Mouse (Mus musculus) C2C12 (cell line): ENCODE results near the gene Kcnj11.

Source experiments
- CTCF ChIP-seq: IDR thresholded peaks from one replicate; pipeline ENCODE4 v1.5.1; 2011; ENCODE audit not compliant: control insufficient read depth, insufficient read depth, insufficient read length
- FOSL1 ChIP-seq: IDR thresholded peaks from one replicate; pipeline ENCODE4 v1.8.0; 2011; ENCODE audit warnings: mild to moderate bottlenecking, low read length; ENCODE audit not compliant: poor library complexity, insufficient read depth, severe bottlenecking
- MAX ChIP-seq: IDR thresholded peaks from one replicate; pipeline ENCODE4 v1.6.1; 2011; ENCODE audit warnings: mild to moderate bottlenecking, control low read depth
- USF1 ChIP-seq: IDR thresholded peaks from one replicate; pipeline ENCODE4 v1.6.1; 2011; ENCODE audit warnings: low read depth, mild to moderate bottlenecking, control low read depth, moderate library complexity

DNA sequence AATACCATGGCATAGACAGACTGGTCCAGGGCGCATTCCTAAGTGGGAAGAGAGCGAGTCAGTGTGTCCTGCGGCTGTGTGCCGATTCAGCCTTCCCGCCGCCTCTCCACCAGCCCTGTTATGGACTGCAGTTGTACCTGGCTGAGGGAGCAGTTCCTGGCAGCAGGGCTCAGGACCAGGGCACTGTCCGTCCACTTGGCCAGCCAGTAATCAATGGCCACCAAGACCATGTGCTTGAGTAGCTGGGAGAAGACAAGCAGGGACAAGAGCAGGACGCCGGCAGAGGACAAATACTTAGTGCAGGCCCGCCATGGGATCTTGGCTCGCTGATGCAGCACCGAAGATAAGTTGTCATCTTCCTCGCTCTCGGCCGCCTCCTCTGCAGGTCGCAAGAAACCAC is 16.5 kb upstream of the Kcnj11 start:
- TF ChIP-seq CTCF = no peak
- no peak for TF ChIP-seq FOSL1
- TF ChIP-seq MAX = no peak
- TF ChIP-seq USF1 = no peak
